Mouse (Mus musculus) heart, embryonic 14.5 days (tissue): ENCODE data around the gene Tcf20. TPM values are rescaled to one million over a fixed set of nuclear protein-coding genes. Genes with fewer than 3 reads are reported as not detected.

ENCODE experiments used
- ATAC-seq: fragments of 200-750 bp; cut with Nextera tagmentation; 2 replicates; pipeline ENCODE4 v1.8.0; 2017; ENCODE audit warnings: low read depth, moderate TSS enrichment; ENCODE audit not compliant: insufficient number of reproducible peaks, insufficient read depth, low FRiP score
- H3K27ac ChIP-seq, 2 experiments: fragments of 200-500 bp in 1 of 2; fragments of 300-500 bp in 1 of 2; sonication (generic) in 1 of 2; replicated peaks in 1 of 2; 2 replicates each; pipeline ENCODE4 v1.5.1; 2012 to 2014; ENCODE audit warnings: low read depth in 2 of 2, low read length in 2 of 2, control low read depth in 1 of 2, mild to moderate bottlenecking in 1 of 2, mixed read lengths in 1 of 2; ENCODE audit not compliant: control insufficient read depth in 1 of 2, insufficient read depth in 1 of 2
- H3K27me3 ChIP-seq: fragments of 300-500 bp; sonication (generic); 2 replicates; pipeline ENCODE4 v1.6.1; 2014; ENCODE audit warnings: mild to moderate bottlenecking, low read length, control low read depth; ENCODE audit not compliant: control insufficient read depth, insufficient read depth
- H3K36me3 ChIP-seq: fragments of 300-500 bp; sonication (generic); 2 replicates; pipeline ENCODE4 v1.6.1; 2014; ENCODE audit warnings: mild to moderate bottlenecking, control low read depth, low read length, mixed read lengths; ENCODE audit not compliant: control insufficient read depth, insufficient read depth
- H3K4me1 ChIP-seq, 2 experiments: fragments of 200-500 bp in 1 of 2; fragments of 300-500 bp in 1 of 2; sonication (generic) in 1 of 2; 2 replicates each; pipeline ENCODE4 v1.6.1; 2012 to 2014; ENCODE audit warnings: low read length in 2 of 2, control low read depth in 1 of 2, mixed read lengths in 1 of 2; ENCODE audit not compliant: control insufficient read depth in 2 of 2, insufficient read depth in 2 of 2
- H3K4me2 ChIP-seq: fragments of 300-500 bp; sonication (generic); 2 replicates; pipeline ENCODE4 v1.6.1; 2014; ENCODE audit warnings: mild to moderate bottlenecking, low read length
- H3K4me3 ChIP-seq, 2 experiments: fragments of 200-500 bp in 1 of 2; fragments of 300-500 bp in 1 of 2; sonication (generic) in 1 of 2; 2 replicates each; pipeline ENCODE4 v1.5.1; 2012 to 2014; ENCODE audit warnings: low read length in 2 of 2, mild to moderate bottlenecking in 2 of 2, control low read depth in 1 of 2, low read depth in 1 of 2, moderate library complexity in 1 of 2; ENCODE audit not compliant: control insufficient read depth in 1 of 2, insufficient read depth in 1 of 2
- H3K9ac ChIP-seq: fragments of 300-500 bp; sonication (generic); 2 replicates; pipeline ENCODE4 v1.6.1; 2014; ENCODE audit warnings: mild to moderate bottlenecking, low read length
- H3K9me3 ChIP-seq: fragments of 300-500 bp; sonication (generic); 2 replicates; pipeline ENCODE4 v1.6.1; 2016; ENCODE audit warnings: low read length, control low read depth; ENCODE audit not compliant: control insufficient read depth
- WGBS: fragments of 180-500 bp; shearing (Covaris S2); extraction: QIAGEN DNeasy Blood & Tissue Kit; methylation state at CpG from one replicate; pipeline ENCODE4 v1.1.7; 2014; 5-methylcytosine and 5-hydroxymethylcytosine counted together
- polyA plus RNA-seq: library from polyadenylated mRNA; unstranded; fragments of >200 nt; fragmentation: Nextera tagmentation; extraction: Ambion mirVana; gene quantifications from 2 replicates; pipeline ENCODE4 v1.2.1, GENCODE M21; 2014

Tcf20 gene
- 6.7 and 7.2 TPM in 2 replicates for polyA plus RNA-seq

DNA sequence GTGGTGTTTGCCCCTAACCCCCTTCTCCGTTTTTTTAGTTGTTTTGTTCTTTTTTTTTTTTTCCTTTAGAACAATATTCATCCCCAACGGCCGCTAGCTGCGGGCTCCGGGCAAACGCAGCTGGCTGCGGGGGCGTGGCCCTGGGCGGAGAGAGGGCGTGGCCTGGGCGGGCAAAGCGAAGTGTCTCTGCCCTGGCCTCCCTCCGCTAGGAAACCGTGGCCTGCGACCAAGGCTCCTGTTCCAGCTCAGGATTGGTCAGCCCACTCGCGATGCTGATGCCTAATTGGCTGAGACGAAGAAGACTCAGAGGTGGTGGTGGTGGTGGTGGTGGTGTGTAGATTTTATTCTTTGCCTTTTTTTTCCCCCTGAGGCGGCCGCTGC lies at the start of gene Tcf20:
TSS of gene Tcf20 (minus strand) at position 141 of the 381 bp plus-strand sequence.
- Histone ChIP-seq H3K4me2 (peak within 1 kb of the TSS; percentile 99), H3K4me1 (peaks cover 12 to 34% of the 10 kb centered on the region in 2 experiments)

DNA sequence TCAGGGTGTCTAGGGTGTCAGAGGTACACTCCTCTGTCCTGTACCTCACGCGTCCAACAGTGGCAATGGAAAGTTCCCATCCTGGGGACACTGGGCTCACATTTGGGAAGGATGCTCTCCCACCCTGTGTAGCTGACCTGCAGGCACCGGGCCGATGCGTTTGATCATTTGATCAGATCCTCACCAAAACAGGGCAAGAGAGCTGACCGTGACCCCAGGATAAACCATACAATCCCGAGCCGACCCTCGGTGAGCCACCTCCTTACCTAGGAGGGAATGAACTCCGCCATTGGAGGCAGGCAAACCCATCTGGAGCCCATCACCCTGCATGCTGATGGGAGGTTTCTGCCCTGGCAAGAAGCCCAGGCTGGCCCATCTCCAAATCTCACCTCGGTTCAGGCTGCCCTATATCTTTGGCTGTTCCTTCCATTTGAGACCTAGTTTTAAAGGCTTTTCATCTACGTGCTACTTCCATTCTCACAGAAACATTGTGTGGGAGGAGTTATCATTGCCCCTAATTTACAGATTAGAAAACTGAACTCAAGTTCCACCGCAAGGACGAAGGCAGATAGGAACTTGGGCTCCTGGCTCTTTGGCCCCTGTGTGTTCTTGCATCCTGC lies 49.3 kb upstream of the Tcf20 start:
- peaks cover 16% of the 10 kb centered on the region for H3K27me3 ChIP-seq
- no peak overlapping the region for H3K4me3 ChIP-seq
- no peaks in the 10 kb centered on the region for H3K36me3 ChIP-seq
- H3K9me3 ChIP-seq = no peaks in the 10 kb centered on the region
- H3K9ac ChIP-seq = no peak overlapping the region
- H3K4me2 ChIP-seq = no peak overlapping the region
- peaks cover 37 to 40% of the 10 kb centered on the region in 2 experiments for H3K4me1 ChIP-seq
- WGBS = 44% methylated on average over 14 of the region's 14 CpGs
- no peak overlapping the region for H3K27ac ChIP-seq
- peak; percentile 64 for ATAC-seq

More for the DNA sequence above, at the start of gene Tcf20:
- no peaks in the 10 kb centered on the region for H3K9me3 ChIP-seq
- under 1% methylated on average over 20 of the region's 20 CpGs for WGBS
- H3K27me3 ChIP-seq = peaks cover 16% of the 10 kb centered on the region
- peak within 1 kb of the TSS; percentile 64 for H3K9ac ChIP-seq
- H3K27ac ChIP-seq = peak within 1 kb of the TSS; percentile 45 to 54; a peak in 3 of 4 replicates
- peak within 1 kb of the TSS; percentile 46 to 54 for H3K4me3 ChIP-seq
- H3K36me3 ChIP-seq = no peaks in the 10 kb centered on the region
- ATAC-seq = peak; percentile 89

DNA sequence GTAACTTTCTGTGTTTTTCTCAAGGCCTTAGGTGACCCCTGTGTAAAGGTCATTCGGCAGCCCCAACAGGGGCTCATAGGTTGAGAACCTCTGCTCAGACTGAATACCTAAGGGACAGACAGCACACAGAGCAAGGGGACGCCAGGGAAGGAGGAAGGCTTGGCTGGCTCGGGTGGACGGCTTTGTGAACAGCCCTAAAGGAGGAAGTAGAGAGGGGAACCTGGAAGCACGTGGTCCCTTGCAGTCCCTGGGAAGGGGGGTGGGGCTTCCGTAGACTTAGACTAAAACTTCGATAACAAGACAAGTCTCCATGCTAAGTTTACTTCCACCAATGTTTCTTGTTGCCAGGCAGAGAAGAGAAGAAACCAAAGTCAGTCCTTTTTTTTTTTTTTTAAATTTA lies 48.4 kb upstream of the Tcf20 start:
- Histone ChIP-seq H3K27ac (no peak overlapping the region), H3K4me3 (no peak overlapping the region), H3K36me3 (no peaks in the 10 kb centered on the region), H3K9me3 (no peaks in the 10 kb centered on the region), H3K4me1 (peaks cover 37 to 40% of the 10 kb centered on the region in 2 experiments), H3K27me3 (peaks cover 17% of the 10 kb centered on the region), H3K9ac (no peak overlapping the region), H3K4me2 (no peak overlapping the region)
- no peak for ATAC-seq
- 63% methylated on average over 7 of the region's 7 CpGs for WGBS

DNA sequence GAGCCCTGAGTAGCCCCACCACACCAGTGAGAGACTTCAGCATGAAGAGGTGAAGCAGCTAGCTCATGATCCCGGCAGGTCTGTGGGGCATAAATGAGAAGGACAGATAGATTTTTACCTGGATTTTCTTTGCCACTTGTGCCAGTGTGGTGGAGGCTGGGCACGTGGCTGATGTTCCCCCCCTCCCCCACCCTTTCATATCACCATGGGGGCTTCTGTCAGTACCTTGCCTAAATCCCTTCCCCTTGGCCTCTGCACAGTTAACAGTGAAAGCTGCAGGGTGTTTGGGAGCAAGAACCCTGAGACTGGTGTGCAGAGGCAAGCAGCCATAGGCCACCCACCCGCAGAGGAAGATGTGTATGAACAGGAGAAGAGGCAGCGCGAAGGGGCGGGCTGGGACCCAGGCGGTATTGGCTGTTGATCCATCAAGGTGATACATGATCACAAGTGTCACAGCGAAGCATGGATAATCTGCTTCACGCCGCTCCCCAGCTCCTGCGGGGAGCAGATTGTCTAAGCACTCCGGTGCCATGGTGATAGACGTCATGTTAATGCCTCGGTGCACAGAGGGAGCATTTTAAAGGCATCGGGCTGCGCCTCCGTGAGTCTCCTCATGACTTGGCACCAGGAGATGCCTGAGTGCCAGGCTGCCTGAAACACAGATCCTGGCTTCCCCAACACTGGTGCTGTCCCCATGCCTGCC lies 46.8 kb upstream of the Tcf20 start:
- Histone ChIP-seq H3K9me3 (no peaks in the 10 kb centered on the region), H3K27ac (no peak overlapping the region), H3K9ac (no peak overlapping the region), H3K4me3 (no peak overlapping the region; a peak in 1 of 4 replicates), H3K4me1 (peaks cover 37 to 46% of the 10 kb centered on the region in 2 experiments), H3K4me2 (peak overlapping the region; percentile 40), H3K36me3 (no peaks in the 10 kb centered on the region), H3K27me3 (peaks cover 17% of the 10 kb centered on the region)
- ATAC-seq = no peak
- WGBS = 9% methylated on average over 17 of the region's 17 CpGs

DNA sequence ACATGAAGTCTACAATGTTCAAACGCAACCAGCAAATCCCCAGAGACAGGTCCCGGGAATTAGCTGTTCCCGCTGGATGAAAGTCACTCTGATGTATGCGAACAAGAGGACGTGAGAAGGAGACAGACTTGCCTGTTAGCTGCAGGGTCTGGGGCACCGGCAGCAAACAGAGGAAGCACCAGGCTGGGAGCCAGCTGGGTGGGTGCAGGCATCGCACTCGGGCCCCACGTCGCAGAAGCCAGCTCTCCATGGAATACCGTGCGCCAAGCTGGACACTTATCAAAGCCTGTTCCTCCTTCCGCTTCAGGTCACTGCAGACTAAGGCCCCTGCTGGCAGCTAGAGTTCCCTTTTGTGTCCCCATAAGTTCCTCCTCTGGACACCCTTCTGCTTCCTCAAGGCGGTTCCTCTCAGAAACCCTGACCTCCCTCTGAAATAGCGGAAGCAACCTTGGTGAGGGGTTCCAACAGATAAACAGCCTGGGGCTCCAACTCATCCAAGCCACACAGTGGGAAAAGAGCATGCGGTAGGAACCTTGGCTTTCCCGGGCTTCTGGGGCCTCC lies 45.4 kb upstream of the Tcf20 start, which contains the start of gene Nfam1:
TSS of gene Nfam1 (minus strand) at position 326 of the 561 bp plus-strand sequence.
- H3K9me3 ChIP-seq = no peaks in the 10 kb centered on the region
- H3K36me3 ChIP-seq = no peaks in the 10 kb centered on the region
- peaks cover 17% of the 10 kb centered on the region for H3K27me3 ChIP-seq
- H3K4me3 ChIP-seq = no peak within 1 kb of the TSS
- WGBS = 31% methylated on average over 17 of the region's 17 CpGs
- 0 out of 2 replicates have a peak within 1 kb of the TSS, but pooled peaks have one; percentile 12 for H3K9ac ChIP-seq
- H3K4me1 ChIP-seq = peaks cover 36 to 46% of the 10 kb centered on the region in 2 experiments
- ATAC-seq = no peak
- peak within 1 kb of the TSS; percentile 40; the same call in 1 of the 2 replicates for H3K4me2 ChIP-seq
- H3K27ac ChIP-seq = no peak within 1 kb of the TSS

DNA sequence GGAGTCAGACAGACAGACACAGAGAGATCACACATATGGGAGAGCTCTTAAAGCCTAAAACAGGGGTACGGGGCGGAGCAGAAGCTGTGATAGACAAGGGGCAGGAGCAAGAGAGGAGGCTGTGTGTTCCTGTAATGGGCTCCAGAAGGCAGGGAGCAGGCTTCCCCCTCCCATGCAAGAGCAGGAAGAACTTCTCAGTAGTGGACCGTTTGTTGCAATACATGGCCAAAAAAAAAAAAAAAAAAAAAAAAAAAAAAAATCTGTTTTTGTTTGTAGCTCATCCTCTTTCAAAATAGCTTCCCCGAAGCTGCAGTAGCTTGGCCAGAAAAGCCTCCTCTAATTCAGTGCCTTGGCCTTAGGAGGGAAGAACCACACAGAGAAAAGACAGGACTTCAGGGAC lies 43.2 kb upstream of the Tcf20 start:
- Histone ChIP-seq H3K36me3 (no peaks in the 10 kb centered on the region), H3K9ac (no peak overlapping the region), H3K4me3 (no peak overlapping the region), H3K4me2 (no peak overlapping the region), H3K27me3 (peaks cover 17% of the 10 kb centered on the region), H3K9me3 (no peaks in the 10 kb centered on the region), H3K27ac (no peak overlapping the region), H3K4me1 (peaks cover 31 to 46% of the 10 kb centered on the region in 2 experiments)
- ATAC-seq = no peak
- WGBS = 65% methylated on average over 4 of the region's 4 CpGs

DNA sequence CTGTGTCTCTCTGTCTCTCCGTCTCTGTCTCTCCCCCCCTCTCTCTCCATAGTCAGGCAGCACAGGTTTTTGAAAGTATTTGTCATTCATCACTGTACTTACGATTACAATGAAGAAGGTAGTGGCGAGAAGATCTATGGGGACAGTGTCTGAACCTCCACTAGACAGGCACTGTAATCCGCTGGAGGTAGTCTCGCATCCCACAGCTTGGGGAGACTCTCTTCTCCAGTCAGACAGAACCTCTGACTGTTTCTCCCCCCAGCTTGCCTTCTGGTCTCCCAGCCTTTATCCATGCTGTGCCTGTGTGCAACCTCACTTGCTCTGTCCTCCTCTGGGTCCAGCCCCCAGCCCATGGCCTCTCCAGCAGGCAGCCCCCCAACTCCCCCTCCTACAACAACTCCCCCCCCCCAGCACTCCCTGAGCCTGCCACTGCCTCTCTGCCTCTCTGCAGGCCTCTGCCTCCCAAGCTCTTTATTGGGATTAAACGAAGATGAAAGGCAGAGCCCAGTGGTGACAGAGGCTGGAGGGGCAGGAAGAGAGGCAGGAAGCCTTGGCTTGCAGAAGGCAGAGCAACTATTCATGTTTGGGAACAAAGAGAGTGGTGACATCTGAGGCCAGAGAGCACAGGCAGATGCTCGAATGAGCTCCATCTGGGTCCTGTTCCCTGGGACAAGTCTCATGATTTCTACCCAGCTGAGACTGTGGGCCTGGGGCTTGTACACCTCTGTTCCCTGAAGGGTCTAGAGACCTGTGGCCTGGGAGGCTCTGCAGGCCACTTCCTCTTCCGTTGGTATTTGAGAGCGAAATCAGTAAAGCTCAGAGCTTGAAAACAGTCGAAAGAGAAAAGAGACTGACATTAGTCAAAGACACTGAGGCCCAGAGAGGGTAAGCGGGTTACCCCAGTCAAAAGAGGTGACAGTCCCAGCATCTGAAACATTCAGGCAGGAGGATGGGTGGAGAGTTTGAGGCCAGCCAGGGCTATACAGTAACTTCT lies 42.4 kb upstream of the Tcf20 start:
- Histone ChIP-seq H3K4me3 (no peak overlapping the region), H3K9me3 (no peaks in the 10 kb centered on the region), H3K9ac (no peak overlapping the region), H3K27me3 (peaks cover 11% of the 10 kb centered on the region), H3K4me2 (no peak overlapping the region), H3K36me3 (no peaks in the 10 kb centered on the region), H3K27ac (peak overlapping the region; percentile 1 to 10; a peak in 1 of 4 replicates), H3K4me1 (peaks cover 39 to 54% of the 10 kb centered on the region in 2 experiments)
- 49% methylated on average over 11 of the region's 11 CpGs for WGBS
- ATAC-seq = no peak
